10 mouse cellular contexts compared by ENCODE assay signal in genomic region chr9:99458529-99459208, GRCm38 (mm10). TPM values are rescaled to one million over a fixed set of nuclear protein-coding genes. Genes with fewer than 3 reads are reported as not detected.
A peak's percentile ranks its signal among the peaks of the same experiment; 100 is the strongest.
DNase-seq lines count a peak whose midpoint lies in the region; ATAC-seq and TF ChIP-seq lines count a peak whose summit lies in the region.
"Had no signal": no experiment of that assay in that cellular context is flagged by ENCODE, and none has a peak within 500 bp of the region (broad histone marks: within the 10 kb centered on the region; RNA-seq: fewer than 3 reads in every experiment).

No protein-coding gene starts in this region.

- no peaks in the 10 kb centered on the region for H3K4me1 ChIP-seq in hindbrain, embryonic 14.5 days (replicated peaks; ENCODE audit: control insufficient read depth, insufficient read depth, low read length)
- H3K4me1 ChIP-seq in hindbrain, embryonic 13.5 days (replicated peaks) = no peaks in the 10 kb centered on the region
- peaks cover 0 to 8% of the 10 kb centered on the region in 2 experiments; a peak in 2 of 4 replicates for H3K4me1 ChIP-seq in MEL (ENCODE audit: control insufficient read depth in 1 of 2, insufficient read depth in 2 of 2, low read length in 2 of 2)
- no peaks in the 10 kb centered on the region for H3K4me1 ChIP-seq in intestine, embryonic 16.5 days (ENCODE audit: control insufficient read depth, insufficient read depth, low read length)
- H3K4me1 ChIP-seq in megakaryocyte, embryonic 14.5 days = peaks cover 5% of the 10 kb centered on the region; the same call in 1 of the 2 replicates
- H3K4me1 ChIP-seq: liver, embryonic 15.5 days had no signal

- WGBS in hindbrain, embryonic 14.5 days = 41% methylated on average over 12 of the region's 12 CpGs
- WGBS in hindbrain, embryonic 13.5 days = 40% methylated on average over 12 of the region's 12 CpGs
- 38% methylated on average over 12 of the region's 12 CpGs for WGBS in intestine, embryonic 16.5 days

- no peak for ATAC-seq in hindbrain, embryonic 14.5 days (ENCODE audit: low FRiP score)
- no peak for ATAC-seq in hindbrain, embryonic 13.5 days (ENCODE audit: low FRiP score)
- ATAC-seq in intestine, embryonic 16.5 days = peak; percentile 38; the same call in 1 of the 2 replicates

- no peaks in the 10 kb centered on the region for H3K27me3 ChIP-seq in hindbrain, embryonic 14.5 days (ENCODE audit: control insufficient read depth, insufficient read depth, low read length)
- peaks cover 3% of the 10 kb centered on the region; the same call in 1 of the 2 replicates for H3K27me3 ChIP-seq in hindbrain, embryonic 13.5 days
- H3K27me3 ChIP-seq in MEL (ENCODE audit: control insufficient read depth in 1 of 2, insufficient read depth in 2 of 2, low read length in 2 of 2) = no peaks in the 10 kb centered on the region; a peak in 1 of 4 replicates
- 0 out of 2 replicates have a peak, but pooled peaks cover 4% of the 10 kb centered on the region for H3K27me3 ChIP-seq in intestine, embryonic 16.5 days (replicated peaks; ENCODE audit: control insufficient read depth, insufficient read depth, low read length)
- peaks cover 46% of the 10 kb centered on the region for H3K27me3 ChIP-seq in megakaryocyte, embryonic 14.5 days (replicated peaks)
- H3K27me3 ChIP-seq: liver, embryonic 15.5 days had no signal

- no peak overlapping the region for H3K9ac ChIP-seq in hindbrain, embryonic 14.5 days
- H3K9ac ChIP-seq in hindbrain, embryonic 13.5 days = no peak overlapping the region
- no peak overlapping the region for H3K9ac ChIP-seq in MEL (ENCODE audit: control insufficient read depth, low read depth, low read length, poor library complexity, severe bottlenecking)
- no peak overlapping the region for H3K9ac ChIP-seq in intestine, embryonic 16.5 days (ENCODE audit: low read depth, low read length)
- H3K9ac ChIP-seq: liver, embryonic 15.5 days had no signal

- no peaks in the 10 kb centered on the region for H3K79me2 ChIP-seq in MEL (ENCODE audit: control insufficient read depth, insufficient read depth, low read length, poor library complexity)

- no peaks in the 10 kb centered on the region for H3K9me3 ChIP-seq in hindbrain, embryonic 14.5 days (ENCODE audit: control insufficient read depth, low read length)
- no peaks in the 10 kb centered on the region for H3K9me3 ChIP-seq in hindbrain, embryonic 13.5 days
- H3K9me3 ChIP-seq in MEL (replicated peaks; ENCODE audit: insufficient read depth, low read length) = no peaks in the 10 kb centered on the region
- H3K9me3 ChIP-seq in intestine, embryonic 16.5 days (ENCODE audit: control insufficient read depth, low read length) = no peaks in the 10 kb centered on the region
- H3K9me3 ChIP-seq in megakaryocyte, embryonic 14.5 days = no peaks in the 10 kb centered on the region
- H3K9me3 ChIP-seq: liver, embryonic 15.5 days had no signal

- peak; percentile 77 for TF ChIP-seq RAD21 in MEL (IDR thresholded peaks at IDR 0.05; ENCODE audit: low read depth, low read length)

- DNase-seq in hindbrain, embryonic 14.5 days (ENCODE audit: low spot score) = peak; percentile 53
- peak; percentile 77 for DNase-seq in A20 (ENCODE audit: low read depth, low spot score)
- DNase-seq in MEL (ENCODE audit: low read depth, low spot score) = peak; percentile 82
- DNase-seq in cerebellum, adult 18-20 months = peak; percentile 69 to 73
- DNase-seq in thymus, postnatal 4 days = peak; percentile 83

- no peaks in the 10 kb centered on the region for H3K36me3 ChIP-seq in hindbrain, embryonic 14.5 days (replicated peaks; ENCODE audit: control insufficient read depth, insufficient read depth)
- H3K36me3 ChIP-seq in hindbrain, embryonic 13.5 days = no peaks in the 10 kb centered on the region
- no peaks in the 10 kb centered on the region; a peak in 1 of 4 replicates for H3K36me3 ChIP-seq in MEL (ENCODE audit: control insufficient read depth in 1 of 2, insufficient read depth in 2 of 2, low read length in 2 of 2)
- no peaks in the 10 kb centered on the region for H3K36me3 ChIP-seq in intestine, embryonic 16.5 days (ENCODE audit: control insufficient read depth, insufficient read depth, low read length)
- H3K36me3 ChIP-seq in megakaryocyte, embryonic 14.5 days (replicated peaks; ENCODE audit: low read length) = no peaks in the 10 kb centered on the region
- H3K36me3 ChIP-seq: liver, embryonic 15.5 days had no signal

- H3K27ac ChIP-seq in hindbrain, embryonic 14.5 days = no peak overlapping the region
- no peak overlapping the region for H3K27ac ChIP-seq in hindbrain, embryonic 13.5 days
- no peak overlapping the region for H3K27ac ChIP-seq in MEL (ENCODE audit: control insufficient read depth, low read depth, low read length)
- no peak overlapping the region for H3K27ac ChIP-seq in intestine, embryonic 16.5 days (ENCODE audit: low read length)
- H3K27ac ChIP-seq: liver, embryonic 15.5 days had no signal

- no peak overlapping the region for H3K4me2 ChIP-seq in hindbrain, embryonic 14.5 days (replicated peaks)
- H3K4me2 ChIP-seq in hindbrain, embryonic 13.5 days = no peak overlapping the region
- no peak overlapping the region for H3K4me2 ChIP-seq in intestine, embryonic 16.5 days (ENCODE audit: low read depth, low read length)
- H3K4me2 ChIP-seq: liver, embryonic 15.5 days had no signal

- TF ChIP-seq EP300 in MEL (IDR thresholded peaks at IDR 0.05; ENCODE audit: low read depth in 1 of 2, low read length in 2 of 2) = no peak

- TF ChIP-seq POLR2A in MEL (IDR thresholded peaks at IDR 0.05; ENCODE audit: control insufficient read depth in 1 of 2, insufficient read depth in 1 of 2, low read depth in 1 of 2, low read length in 2 of 2, poor library complexity in 1 of 2) = no peak

- H3K4me3 ChIP-seq in hindbrain, embryonic 14.5 days (replicated peaks; ENCODE audit: low read length) = no peak overlapping the region
- no peak overlapping the region for H3K4me3 ChIP-seq in hindbrain, embryonic 13.5 days
- H3K4me3 ChIP-seq in MEL (ENCODE audit: control insufficient read depth in 1 of 2, insufficient read depth in 1 of 2, low read depth in 2 of 2, low read length in 2 of 2) = no peak overlapping the region
- no peak overlapping the region for H3K4me3 ChIP-seq in intestine, embryonic 16.5 days (ENCODE audit: low read length)
- H3K4me3 ChIP-seq in megakaryocyte, embryonic 14.5 days (replicated peaks) = peak overlapping the region; percentile 11
- H3K4me3 ChIP-seq: erythroblast, embryonic 14.5 days; liver, embryonic 15.5 days had no signal

- peak; percentile 84 to 86 (median 85) for TF ChIP-seq CTCF in MEL (IDR thresholded peaks at IDR 0.05 in 2 of 3, conservative IDR thresholded peaks at IDR 0.05 in 1 of 3; ENCODE audit: control insufficient read depth in 1 of 3, insufficient read depth in 1 of 3, low read depth in 2 of 3, low read length in 3 of 3, poor library complexity in 1 of 3, severe bottlenecking in 1 of 3)

TF ChIP-seq in MEL, 35 proteins besides CTCF, POLR2A, EP300 and RAD21:
- TF ChIP-seq TAL1 (IDR thresholded peaks at IDR 0.05; ENCODE audit: low read length) = no peak
- TF ChIP-seq ETS1 (IDR thresholded peaks at IDR 0.05; ENCODE audit: low read depth, low read length) = no peak
- TF ChIP-seq SMC3 (IDR thresholded peaks at IDR 0.05; ENCODE audit: low read depth, low read length) = peak; percentile 84
- TF ChIP-seq MAX (IDR thresholded peaks at IDR 0.05; ENCODE audit: low read length) = no peak
- no peak for TF ChIP-seq POLR2AphosphoS5 (IDR thresholded peaks at IDR 0.05; ENCODE audit: borderline replicate concordance, low read depth, low read length)
- no peak for TF ChIP-seq NRF1 (IDR thresholded peaks at IDR 0.05; ENCODE audit: insufficient read depth, low read depth, low read length, poor library complexity, severe bottlenecking)
- no peak for TF ChIP-seq CHD1 (IDR thresholded peaks at IDR 0.05; ENCODE audit: low read depth, low read length)
- no peak for TF ChIP-seq MAFK (IDR thresholded peaks at IDR 0.05; ENCODE audit: borderline replicate concordance, low read depth, low read length)
- TF ChIP-seq MYC (IDR thresholded peaks at IDR 0.05; ENCODE audit: low read depth, low read length) = no peak
- TF ChIP-seq TBP (IDR thresholded peaks at IDR 0.05; ENCODE audit: low read depth, low read length) = no peak
- TF ChIP-seq ZC3H11A (IDR thresholded peaks at IDR 0.05; ENCODE audit: low read depth, low read length) = peak; percentile 61
- no peak for TF ChIP-seq MYB (IDR thresholded peaks at IDR 0.05; ENCODE audit: low read depth, low read length)

RNA-seq across cellular contexts. Expression of gene Nme9, which starts 7.4 kb away (rescaled TPM):
- polyA plus RNA-seq in hindbrain, embryonic 14.5 days (2014; fragmentation: Nextera tagmentation; extraction: Ambion mirVana) = 0.61 and 1.5 TPM in 2 replicates
- polyA plus RNA-seq in hindbrain, embryonic 13.5 days (2015; fragmentation: Nextera tagmentation; extraction: Ambion mirVana) = 0.56 and 0.83 TPM in 2 replicates
- total RNA-seq in MEL (2012; rRNA removed) = 0.52 and 0.92 TPM in 2 replicates
- under 1 TPM in 1 of 2 experiments, not detected in 1; 0.40 TPM for polyA plus RNA-seq in MEL (2012; ENCODE audit: insufficient read depth in 1 of 2, insufficient read length in 2 of 2, low read depth in 1 of 2, low replicate concordance in 2 of 2, missing spikeins in 1 of 2)
- polyA plus RNA-seq in intestine, embryonic 16.5 days (2015; fragmentation: Nextera tagmentation; extraction: Ambion mirVana) = 0.73 and 0.76 TPM in 2 replicates
- not detected in 2 replicates for polyA plus RNA-seq in megakaryocyte, embryonic 14.5 days (2012; ENCODE audit: insufficient read depth, low replicate concordance)
- polyA plus RNA-seq: erythroblast, embryonic 14.5 days; liver, embryonic 15.5 days had no signal

RNA-seq across cellular contexts. Expression of gene Mras, which starts 21.5 kb away (rescaled TPM):
- 55.3 and 62.9 TPM in 2 replicates for polyA plus RNA-seq in hindbrain, embryonic 14.5 days (2014; fragmentation: Nextera tagmentation; extraction: Ambion mirVana)
- polyA plus RNA-seq in hindbrain, embryonic 13.5 days (2015; fragmentation: Nextera tagmentation; extraction: Ambion mirVana) = 54.7 and 55.2 TPM in 2 replicates
- not detected in 2 replicates for total RNA-seq in MEL (2012; rRNA removed)
- polyA plus RNA-seq in MEL (2012; ENCODE audit: insufficient read depth in 1 of 2, insufficient read length in 2 of 2, low read depth in 1 of 2, low replicate concordance in 2 of 2, missing spikeins in 1 of 2) = under 1 TPM in 1 of 2 experiments, not detected in 1; 0.17 TPM
- 6.8 and 6.9 TPM in 2 replicates for polyA plus RNA-seq in intestine, embryonic 16.5 days (2015; fragmentation: Nextera tagmentation; extraction: Ambion mirVana)
- 0.09 TPM in 1 of 2 replicates, not detected in the other for polyA plus RNA-seq in megakaryocyte, embryonic 14.5 days (2012; ENCODE audit: insufficient read depth, low replicate concordance)
- polyA plus RNA-seq: erythroblast, embryonic 14.5 days had no signal
